Mouse (Mus musculus) liver, postnatal 0 days (tissue): Measurements from ENCODE around the gene Borcs8.

Experiments used
- CTCF ChIP-seq: sonication (generic); IDR thresholded peaks from 2 replicates; pipeline ENCODE4 v1.5.1; 2016; ENCODE audit warnings: antibody characterized with exemption, low read depth
- EP300 ChIP-seq: IDR thresholded peaks from 2 replicates; pipeline ENCODE4 v1.6.1; 2016; ENCODE audit warnings: antibody characterized with exemption, low read depth, mild to moderate bottlenecking

DNA sequence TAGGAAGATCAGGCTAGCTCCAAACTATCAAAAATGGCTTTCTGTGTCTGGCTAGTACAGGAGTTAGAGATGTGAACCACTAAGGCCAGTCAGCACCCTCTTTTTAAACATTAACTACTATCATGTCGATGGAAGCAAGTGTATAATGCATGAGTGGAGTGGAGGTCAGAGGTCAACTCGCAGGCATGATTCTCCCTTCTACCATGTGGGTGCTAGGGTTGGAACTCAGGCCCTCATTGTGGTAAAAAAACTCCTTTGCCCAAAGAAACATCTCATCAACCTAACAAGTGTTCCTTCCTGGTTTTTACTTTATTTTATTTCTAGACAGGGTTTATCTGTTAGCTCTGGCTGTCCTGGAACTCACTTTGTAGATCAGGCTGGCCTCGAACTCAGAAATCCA is 31.4 kb downstream of the Borcs8 start:
- no peak for TF ChIP-seq CTCF
- no peak for TF ChIP-seq EP300
